Mouse (Mus musculus) kidney, postnatal 14 days (tissue): ENCODE data around the gene Gm5773.
"Not testable (repeated sequence)": the region's sequence is repeated elsewhere in the genome, so short reads cannot be mapped to it uniquely, and the experiment has no call there.

Experiments used
- DNase-seq: peaks from one replicate; pipeline ENCODE4 v3.0.0; 2022; ENCODE audit warnings: mixed read lengths

Gm5773 gene

GRCm38 (mm10) chr3:93772700-93773099 lies at the start of gene Gm5773:
Gene Gm5773 (plus strand): TSS chr3:93773000.
- DNase-seq, result not testable (repeated sequence)

- not testable (repeated sequence) for DNase-seq
Measured at GRCm38 (mm10) chr3:93745475-93745874, 27.3 kb upstream of the Gm5773 start.

- DNase-seq, result not testable (repeated sequence)
Measured at GRCm38 (mm10) chr3:93754022-93754421, 18.8 kb upstream of the Gm5773 start.

GRCm38 (mm10) chr3:93796098-93796497 lies 23.3 kb downstream of the Gm5773 start, which contains the start of gene Tdpoz4:
Gene Tdpoz4 (plus strand): TSS chr3:93796398.
- not testable (repeated sequence) for DNase-seq

- not testable (repeated sequence) for DNase-seq
Measured at GRCm38 (mm10) chr3:93813341-93813740, 40.5 kb downstream of the Gm5773 start.
